Mouse (Mus musculus) G1E (cell line): Measurements from ENCODE around the gene Ppp2r5c.

Experiments
- CTCF ChIP-seq: IDR thresholded peaks from 2 replicates; pipeline ENCODE4 v1.5.1; 2012; ENCODE audit warnings: low read depth, low read length, inconsistent platforms, mixed read lengths
- GATA1 ChIP-seq: IDR thresholded peaks from 2 replicates; pipeline ENCODE4 v1.6.1; 2012; ENCODE audit warnings: borderline replicate concordance, low read length, inconsistent platforms, mixed read lengths
- GATA2 ChIP-seq: IDR thresholded peaks from 2 replicates; pipeline ENCODE4 v1.6.1; 2012; ENCODE audit warnings: low read depth, low read length, inconsistent platforms, borderline replicate concordance
- POLR2AphosphoS5 ChIP-seq: IDR thresholded peaks from 2 replicates; pipeline ENCODE4 v1.6.1; 2012; ENCODE audit warnings: low read depth, low read length, inconsistent platforms; ENCODE audit not compliant: insufficient replicate concordance
- TAL1 ChIP-seq: conservative IDR thresholded peaks from 2 replicates; pipeline ENCODE4 v1.6.1; 2012; ENCODE audit warnings: low read depth, low read length, inconsistent platforms, mixed read lengths

GRCm38 (mm10) chr12:110500095-110500494 is 53.2 kb downstream of the Ppp2r5c start:
- TF ChIP-seq CTCF: no peak
- no peak for TF ChIP-seq GATA2
- TF ChIP-seq GATA1: no peak
- TF ChIP-seq TAL1: no peak
- TF ChIP-seq POLR2AphosphoS5: no peak
